Mouse (Mus musculus) megakaryocyte, embryonic 14.5 days (primary cell): ENCODE data around the gene Gng8.

Experiments used
- FLI1 ChIP-seq: IDR thresholded peaks from 2 replicates; pipeline ENCODE4 v1.6.1; 2012; ENCODE audit warnings: low read length, inconsistent platforms, mixed read lengths
- GATA1 ChIP-seq: IDR thresholded peaks from 3 replicates; pipeline ENCODE4 v1.6.1; 2012; ENCODE audit warnings: mixed read lengths, low read length, inconsistent platforms, borderline replicate concordance

- TF ChIP-seq GATA1 (no peak), FLI1 (no peak)
Observed at GRCm38 (mm10) chr7:16869497-16869896, 22.1 kb upstream of the Gng8 start.
